Mouse (Mus musculus): ENCODE measurements around the gene Npas2. TPM values are rescaled to one million over a fixed set of nuclear protein-coding genes. Genes with fewer than 3 reads are reported as not detected.

The Npas2 gene
- polyA plus RNA-seq, 1 experiment, result 1.1 TPM

GRCm38 (mm10) chr1:39343242-39343641 lies 149.7 kb downstream of the Npas2 start:
- no peaks in the 10 kb centered on the region for H3K36me3 ChIP-seq (ENCODE audit: control insufficient read depth, insufficient read depth, low read length)
- peaks cover 2% of the 10 kb centered on the region for H3K4me1 ChIP-seq (ENCODE audit: control insufficient read depth, insufficient read depth, low read length)
- H3K27me3 ChIP-seq (ENCODE audit: control insufficient read depth, insufficient read depth, low read length), result no peaks in the 10 kb centered on the region
- no peak overlapping the region for H3K27ac ChIP-seq (ENCODE audit: control insufficient read depth, insufficient read depth, low read depth, low read length)
- TF ChIP-seq CTCF (IDR thresholded peaks at IDR 0.05; ENCODE audit: control insufficient read depth, insufficient read depth, insufficient replicate concordance, low read depth, low read length) (no peak), POLR2A (IDR thresholded peaks at IDR 0.05; ENCODE audit: control insufficient read depth, low read depth, low read length) (no peak)
- no peak overlapping the region for H3K4me3 ChIP-seq (ENCODE audit: control insufficient read depth, low read depth, low read length)

GRCm38 (mm10) chr1:39344981-39345600 lies 151.6 kb downstream of the Npas2 start:
- no peak overlapping the region for H3K4me3 ChIP-seq (ENCODE audit: control insufficient read depth, low read depth, low read length)
- H3K27me3 ChIP-seq (ENCODE audit: control insufficient read depth, insufficient read depth, low read length), result no peaks in the 10 kb centered on the region
- no peaks in the 10 kb centered on the region for H3K36me3 ChIP-seq (ENCODE audit: control insufficient read depth, insufficient read depth, low read length)
- TF ChIP-seq POLR2A (IDR thresholded peaks at IDR 0.05; ENCODE audit: control insufficient read depth, low read depth, low read length), result no peak
- TF ChIP-seq CTCF (IDR thresholded peaks at IDR 0.05; ENCODE audit: control insufficient read depth, insufficient read depth, insufficient replicate concordance, low read depth, low read length), result peak; percentile 19; the same call in 1 of the 2 replicates
- H3K27ac ChIP-seq (ENCODE audit: control insufficient read depth, insufficient read depth, low read depth, low read length), result no peak overlapping the region
- peaks cover 4% of the 10 kb centered on the region for H3K4me1 ChIP-seq (ENCODE audit: control insufficient read depth, insufficient read depth, low read length)

- Histone ChIP-seq H3K4me3 (ENCODE audit: control insufficient read depth, low read depth, low read length) (no peak overlapping the region), H3K27ac (ENCODE audit: control insufficient read depth, insufficient read depth, low read depth, low read length) (peak overlapping the region; percentile 53; the same call in 1 of the 2 replicates), H3K27me3 (ENCODE audit: control insufficient read depth, insufficient read depth, low read length) (no peaks in the 10 kb centered on the region), H3K4me1 (ENCODE audit: control insufficient read depth, insufficient read depth, low read length) (peaks cover 2% of the 10 kb centered on the region; the same call in 1 of the 2 replicates), H3K36me3 (ENCODE audit: control insufficient read depth, insufficient read depth, low read length) (no peaks in the 10 kb centered on the region)
- TF ChIP-seq POLR2A (IDR thresholded peaks at IDR 0.05; ENCODE audit: control insufficient read depth, low read depth, low read length), result no peak
- TF ChIP-seq CTCF (IDR thresholded peaks at IDR 0.05; ENCODE audit: control insufficient read depth, insufficient read depth, insufficient replicate concordance, low read depth, low read length), result no peak
Measured at GRCm38 (mm10) chr1:39349001-39349400, 155.5 kb downstream of the Npas2 start.

- Histone ChIP-seq H3K36me3 (ENCODE audit: control insufficient read depth, insufficient read depth, low read length) (no peaks in the 10 kb centered on the region), H3K27ac (ENCODE audit: control insufficient read depth, insufficient read depth, low read depth, low read length) (peak overlapping the region; percentile 39; the same call in 1 of the 2 replicates), H3K4me1 (ENCODE audit: control insufficient read depth, insufficient read depth, low read length) (peaks cover 2% of the 10 kb centered on the region; the same call in 1 of the 2 replicates), H3K4me3 (ENCODE audit: control insufficient read depth, low read depth, low read length) (no peak overlapping the region), H3K27me3 (ENCODE audit: control insufficient read depth, insufficient read depth, low read length) (no peaks in the 10 kb centered on the region)
- TF ChIP-seq POLR2A (IDR thresholded peaks at IDR 0.05; ENCODE audit: control insufficient read depth, low read depth, low read length) (no peak), CTCF (IDR thresholded peaks at IDR 0.05; ENCODE audit: control insufficient read depth, insufficient read depth, insufficient replicate concordance, low read depth, low read length) (no peak)
Measured at GRCm38 (mm10) chr1:39349427-39349826, 155.9 kb downstream of the Npas2 start.

GRCm38 (mm10) chr1:39361754-39362514 lies 168.4 kb downstream of the Npas2 start:
- Histone ChIP-seq H3K4me3 (ENCODE audit: control insufficient read depth, low read depth, low read length) (no peak overlapping the region), H3K27me3 (ENCODE audit: control insufficient read depth, insufficient read depth, low read length) (no peaks in the 10 kb centered on the region), H3K36me3 (ENCODE audit: control insufficient read depth, insufficient read depth, low read length) (no peaks in the 10 kb centered on the region), H3K4me1 (ENCODE audit: control insufficient read depth, insufficient read depth, low read length) (peaks cover 6% of the 10 kb centered on the region), H3K27ac (ENCODE audit: control insufficient read depth, insufficient read depth, low read depth, low read length) (no peak overlapping the region)
- TF ChIP-seq CTCF (IDR thresholded peaks at IDR 0.05; ENCODE audit: control insufficient read depth, insufficient read depth, insufficient replicate concordance, low read depth, low read length), result no peak
- TF ChIP-seq POLR2A (IDR thresholded peaks at IDR 0.05; ENCODE audit: control insufficient read depth, low read depth, low read length), result no peak

- no peak overlapping the region for H3K27ac ChIP-seq (ENCODE audit: control insufficient read depth, insufficient read depth, low read depth, low read length)
Measured at GRCm38 (mm10) chr1:39362515-39362893, 169.0 kb downstream of the Npas2 start.

GRCm38 (mm10) chr1:39365562-39365961 lies 172.0 kb downstream of the Npas2 start:
- TF ChIP-seq POLR2A (IDR thresholded peaks at IDR 0.05; ENCODE audit: control insufficient read depth, low read depth, low read length) (no peak), CTCF (IDR thresholded peaks at IDR 0.05; ENCODE audit: control insufficient read depth, insufficient read depth, insufficient replicate concordance, low read depth, low read length) (no peak)
- H3K27ac ChIP-seq (ENCODE audit: control insufficient read depth, insufficient read depth, low read depth, low read length), result no peak overlapping the region
- H3K27me3 ChIP-seq (ENCODE audit: control insufficient read depth, insufficient read depth, low read length), result no peaks in the 10 kb centered on the region

More at GRCm38 (mm10) chr1:39362515-39362893, 169.0 kb downstream of the Npas2 start:
- no peaks in the 10 kb centered on the region for H3K36me3 ChIP-seq (ENCODE audit: control insufficient read depth, insufficient read depth, low read length)
- H3K27me3 ChIP-seq (ENCODE audit: control insufficient read depth, insufficient read depth, low read length), result no peaks in the 10 kb centered on the region
- no peak overlapping the region for H3K4me3 ChIP-seq (ENCODE audit: control insufficient read depth, low read depth, low read length)
- TF ChIP-seq CTCF (IDR thresholded peaks at IDR 0.05; ENCODE audit: control insufficient read depth, insufficient read depth, insufficient replicate concordance, low read depth, low read length) (no peak), POLR2A (IDR thresholded peaks at IDR 0.05; ENCODE audit: control insufficient read depth, low read depth, low read length) (no peak)
- peaks cover 8% of the 10 kb centered on the region for H3K4me1 ChIP-seq (ENCODE audit: control insufficient read depth, insufficient read depth, low read length)

More at GRCm38 (mm10) chr1:39365562-39365961, 172.0 kb downstream of the Npas2 start:
- Histone ChIP-seq H3K4me3 (ENCODE audit: control insufficient read depth, low read depth, low read length) (no peak overlapping the region), H3K4me1 (ENCODE audit: control insufficient read depth, insufficient read depth, low read length) (peaks cover 11% of the 10 kb centered on the region), H3K36me3 (ENCODE audit: control insufficient read depth, insufficient read depth, low read length) (no peaks in the 10 kb centered on the region; the same call in 1 of the 2 replicates)
